Mouse (Mus musculus) C2C12 (cell line): ENCODE data around the gene Tbxa2r. TPM values are rescaled to one million over a fixed set of nuclear protein-coding genes. Genes with fewer than 3 reads are reported as not detected.

ENCODE experiments used
- H3K27me3 ChIP-seq: one replicate; pipeline ENCODE4 v1.6.1; 2011; ENCODE audit not compliant: control insufficient read depth, insufficient read depth, insufficient read length
- H3K36me3 ChIP-seq: one replicate; pipeline ENCODE4 v1.6.1; 2011; ENCODE audit not compliant: control insufficient read depth, insufficient read depth
- H3K4me3 ChIP-seq: one replicate; pipeline ENCODE4 v1.5.1; 2011; ENCODE audit warnings: mild to moderate bottlenecking, control low read depth; ENCODE audit not compliant: poor library complexity, insufficient read depth, severe bottlenecking
- H3K79me2 ChIP-seq: one replicate; pipeline ENCODE4 v1.6.1; 2011; ENCODE audit not compliant: control insufficient read depth, insufficient read depth
- H3K79me3 ChIP-seq: one replicate; pipeline ENCODE4 v1.6.1; 2011; ENCODE audit warnings: low read depth, control low read depth
- H3ac ChIP-seq: one replicate; pipeline ENCODE3; 2011; ENCODE audit warnings: low read depth; ENCODE audit not compliant: control insufficient read depth, insufficient read length
- CEBPB ChIP-seq: IDR thresholded peaks from one replicate; pipeline ENCODE4 v1.6.1; 2011; ENCODE audit warnings: low read depth, mild to moderate bottlenecking, control low read depth, moderate library complexity
- CTCF ChIP-seq: IDR thresholded peaks from one replicate; pipeline ENCODE4 v1.5.1; 2011; ENCODE audit not compliant: control insufficient read depth, insufficient read depth, insufficient read length
- FOSL1 ChIP-seq: IDR thresholded peaks from one replicate; pipeline ENCODE4 v1.8.0; 2011; ENCODE audit warnings: mild to moderate bottlenecking, low read length; ENCODE audit not compliant: poor library complexity, insufficient read depth, severe bottlenecking
- MAX ChIP-seq: IDR thresholded peaks from one replicate; pipeline ENCODE4 v1.6.1; 2011; ENCODE audit warnings: mild to moderate bottlenecking, control low read depth
- MYOD1 ChIP-seq: IDR thresholded peaks from one replicate; pipeline ENCODE4 v1.6.1; 2011; ENCODE audit warnings: low read depth; ENCODE audit not compliant: control insufficient read depth, insufficient read length
- MYOG ChIP-seq: IDR thresholded peaks from one replicate; pipeline ENCODE4 v1.6.1; 2011; ENCODE audit not compliant: control insufficient read depth, insufficient read length; ENCODE audit errors: extremely low read depth
- USF1 ChIP-seq: IDR thresholded peaks from one replicate; pipeline ENCODE4 v1.6.1; 2011; ENCODE audit warnings: low read depth, mild to moderate bottlenecking, control low read depth, moderate library complexity
- polyA plus RNA-seq: library from polyadenylated mRNA; unstranded; fragments of >200 nt; fragmentation: generic; extraction: Trizol; gene quantifications from one replicate; pipeline ENCODE4 v1.2.1, GENCODE M21; 2012; ENCODE audit warnings: missing spikeins

Gene Tbxa2r
- polyA plus RNA-seq, 1 experiment: 0.02 TPM

DNA sequence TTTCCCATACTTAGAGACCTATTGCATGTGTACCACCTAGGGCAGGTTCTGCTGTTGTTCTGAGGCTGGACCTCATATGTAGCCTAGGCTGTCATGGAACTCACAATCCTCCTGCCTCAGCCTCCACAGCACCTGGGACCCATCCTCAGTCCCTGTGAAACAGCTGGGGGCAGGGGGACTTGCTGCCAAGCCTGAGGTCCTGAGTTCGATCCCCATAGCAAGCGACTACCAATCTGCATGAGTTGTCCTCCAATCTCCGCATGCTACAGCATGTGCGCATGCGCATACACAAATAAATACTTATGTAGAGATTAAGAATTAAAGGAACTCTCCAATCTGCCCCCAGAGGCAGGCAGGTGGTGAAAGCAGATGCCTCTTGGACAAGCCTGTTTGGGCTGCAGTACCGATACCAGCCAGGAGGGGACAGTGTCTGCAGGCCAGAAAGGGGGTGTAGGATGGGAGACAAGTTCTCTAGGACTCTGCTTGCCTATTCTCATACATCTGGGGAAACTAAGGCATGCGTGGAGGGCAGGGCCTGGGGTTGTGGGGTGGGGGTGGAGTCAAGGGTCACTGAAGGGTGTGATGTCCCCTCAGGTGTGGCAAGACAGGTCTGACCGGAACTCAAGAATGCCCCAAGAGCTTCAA lies 40.9 kb upstream of the Tbxa2r start:
- Histone ChIP-seq H3K27me3 (peaks cover 29% of the 10 kb centered on the region), H3K79me2 (no peaks in the 10 kb centered on the region)
- TF ChIP-seq CTCF: peak; percentile 34
- TF ChIP-seq USF1: no peak
- TF ChIP-seq MYOG: no peak
- TF ChIP-seq CEBPB: no peak
- TF ChIP-seq MYOD1: no peak
- no peak for TF ChIP-seq FOSL1

GRCm38 (mm10) chr10:81288601-81289000 lies 39.9 kb upstream of the Tbxa2r start:
- Histone ChIP-seq H3K27me3 (peaks cover 20% of the 10 kb centered on the region), H3K36me3 (no peaks in the 10 kb centered on the region), H3K79me3 (peaks cover 4% of the 10 kb centered on the region), H3ac (no peak overlapping the region), H3K79me2 (peaks cover 7% of the 10 kb centered on the region), H3K4me3 (no peak overlapping the region)
- TF ChIP-seq MAX (no peak), USF1 (no peak), MYOG (no peak), CTCF (no peak), MYOD1 (no peak), CEBPB (no peak), FOSL1 (no peak)

More for the DNA sequence above, 40.9 kb upstream of the Tbxa2r start:
- Histone ChIP-seq H3K4me3 (no peak overlapping the region), H3ac (no peak overlapping the region), H3K79me3 (no peaks in the 10 kb centered on the region), H3K36me3 (no peaks in the 10 kb centered on the region)

GRCm38 (mm10) chr10:81289278-81289677 lies 39.3 kb upstream of the Tbxa2r start:
- no peak overlapping the region for H3K4me3 ChIP-seq
- TF ChIP-seq USF1 (no peak), CTCF (peak; percentile 95), MYOG (no peak), CEBPB (no peak)
- H3ac ChIP-seq: no peak overlapping the region
- peaks cover 10% of the 10 kb centered on the region for H3K79me3 ChIP-seq
- H3K27me3 ChIP-seq: peaks cover 13% of the 10 kb centered on the region
- H3K36me3 ChIP-seq: no peaks in the 10 kb centered on the region
- H3K79me2 ChIP-seq: peaks cover 13% of the 10 kb centered on the region

- Histone ChIP-seq H3K27me3 (peaks cover 8% of the 10 kb centered on the region), H3ac (no peak overlapping the region), H3K36me3 (no peaks in the 10 kb centered on the region), H3K79me3 (peaks cover 15% of the 10 kb centered on the region), H3K4me3 (no peak overlapping the region), H3K79me2 (peaks cover 19% of the 10 kb centered on the region)
- TF ChIP-seq CEBPB: no peak
- TF ChIP-seq MYOD1: no peak
- TF ChIP-seq CTCF: no peak
- TF ChIP-seq USF1: no peak
- no peak for TF ChIP-seq MAX
- no peak for TF ChIP-seq MYOG
- TF ChIP-seq FOSL1: no peak
Observed at GRCm38 (mm10) chr10:81289811-81290210, 38.7 kb upstream of the Tbxa2r start.

GRCm38 (mm10) chr10:81290698-81291460 lies 37.7 kb upstream of the Tbxa2r start:
- no peak overlapping the region for H3ac ChIP-seq
- no peak overlapping the region for H3K4me3 ChIP-seq
- no peaks in the 10 kb centered on the region for H3K27me3 ChIP-seq
- H3K79me2 ChIP-seq: peaks cover 29% of the 10 kb centered on the region
- no peaks in the 10 kb centered on the region for H3K36me3 ChIP-seq
- TF ChIP-seq CTCF (no peak), MYOG (no peak), CEBPB (no peak), FOSL1 (no peak), MAX (no peak), USF1 (no peak), MYOD1 (no peak)
- H3K79me3 ChIP-seq: peaks cover 21% of the 10 kb centered on the region
